ENCODE assay signal across 8 mouse cellular contexts in the genomic region with DNA sequence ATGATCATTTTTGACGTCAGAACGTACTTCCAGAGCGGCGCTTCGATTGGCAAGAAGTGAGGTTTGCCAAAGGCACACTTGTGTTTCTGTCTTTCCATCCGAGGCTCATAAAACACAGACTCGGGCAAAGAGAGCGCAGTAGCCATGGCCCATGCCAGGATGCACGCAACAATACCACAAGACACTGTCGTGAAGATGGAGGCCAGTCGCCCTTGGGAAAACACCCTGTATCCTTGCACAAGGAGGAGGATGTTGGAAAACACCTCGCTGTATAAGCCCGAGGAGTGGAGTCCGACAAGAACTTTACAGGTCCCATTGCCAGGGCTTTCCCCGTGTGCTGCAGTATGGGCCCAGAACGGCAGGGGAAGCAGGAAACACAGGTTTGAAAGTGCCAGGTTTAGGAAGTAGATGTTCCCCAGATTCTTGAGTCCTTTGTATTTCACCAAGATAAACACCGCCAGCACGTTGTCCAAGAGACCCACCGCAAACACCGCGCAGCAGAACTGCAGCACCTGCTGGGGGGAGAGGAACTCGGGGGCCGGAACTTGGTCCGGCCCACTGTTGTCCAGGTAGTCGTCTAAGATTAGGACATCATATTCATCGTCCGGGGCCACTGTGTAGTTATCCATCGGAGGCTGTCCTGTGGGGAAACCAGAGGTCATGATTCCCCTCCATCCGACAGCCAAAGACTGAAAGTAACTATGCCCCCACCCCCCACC. TPM values are rescaled to one million over a fixed set of nuclear protein-coding genes. Genes with fewer than 3 reads are reported as not detected.
A peak's percentile ranks its signal among the peaks of the same experiment; 100 is the strongest.
DNase-seq lines count a peak whose midpoint lies in the region; ATAC-seq lines count a peak whose summit lies in the region.

No protein-coding gene starts in this region.

- H3K4me3 ChIP-seq in forebrain, embryonic 13.5 days = no peak overlapping the region
- H3K4me3 ChIP-seq in neural tube, embryonic 14.5 days (ENCODE audit: low read depth, low read length) = peak overlapping the region; percentile 10; the same call in 1 of the 2 replicates

- H3K4me1 ChIP-seq in forebrain, embryonic 13.5 days = no peaks in the 10 kb centered on the region
- H3K4me1 ChIP-seq in neural tube, embryonic 14.5 days (ENCODE audit: control insufficient read depth, insufficient read depth, low read length) = no peaks in the 10 kb centered on the region

- H3K9ac ChIP-seq in forebrain, embryonic 13.5 days = no peak overlapping the region
- no peak overlapping the region for H3K9ac ChIP-seq in neural tube, embryonic 14.5 days (replicated peaks; ENCODE audit: low read depth, low read length)

- no peaks in the 10 kb centered on the region for H3K27me3 ChIP-seq in forebrain, embryonic 13.5 days
- no peaks in the 10 kb centered on the region for H3K27me3 ChIP-seq in neural tube, embryonic 14.5 days (ENCODE audit: control insufficient read depth, insufficient read depth, low read length)

- peak; percentile 19 to 24 for DNase-seq in B cell, adult 2 months
- peak; percentile 38 for DNase-seq in CD4-positive helper T cell, adult 2 months (ENCODE audit: low read depth, low spot score)
- peak; percentile 42 for DNase-seq in liver
- no peak for DNase-seq in gastrocnemius, adult 18-20 months (ENCODE audit: low spot score)
- no peak for DNase-seq in embryo, embryonic 9.5 days (ENCODE audit: extremely low spot score)
- no peak for DNase-seq in gastrocnemius, postnatal 4 days (ENCODE audit: low spot score in 2 of 2)

- H3K36me3 ChIP-seq in forebrain, embryonic 13.5 days (ENCODE audit: poor library complexity, severe bottlenecking) = no peaks in the 10 kb centered on the region
- no peaks in the 10 kb centered on the region for H3K36me3 ChIP-seq in neural tube, embryonic 14.5 days (ENCODE audit: control insufficient read depth, insufficient read depth, low read length)

- 0 out of 2 replicates have a peak overlapping the region, but pooled peaks have one; percentile 15 for H3K4me2 ChIP-seq in forebrain, embryonic 13.5 days
- H3K4me2 ChIP-seq in neural tube, embryonic 14.5 days (ENCODE audit: low read depth, low read length) = peak overlapping the region; percentile 26; the same call in 1 of the 2 replicates

- H3K27ac ChIP-seq in forebrain, embryonic 13.5 days = no peak overlapping the region
- H3K27ac ChIP-seq in neural tube, embryonic 14.5 days (ENCODE audit: low read depth, low read length) = no peak overlapping the region

- no peaks in the 10 kb centered on the region for H3K9me3 ChIP-seq in forebrain, embryonic 13.5 days (replicated peaks)
- H3K9me3 ChIP-seq in neural tube, embryonic 14.5 days (ENCODE audit: control insufficient read depth, low read length) = no peaks in the 10 kb centered on the region

- WGBS in forebrain, embryonic 13.5 days = 82% methylated on average over 29 of the region's 29 CpGs
- 85% methylated on average over 29 of the region's 29 CpGs for WGBS in neural tube, embryonic 14.5 days

- no peak for ATAC-seq in forebrain, embryonic 13.5 days
- no peak for ATAC-seq in neural tube, embryonic 14.5 days (ENCODE audit: low read depth)

RNA-seq across cellular contexts. Expression of gene Ccrl2, which starts 1.4 kb away (rescaled TPM):
- 0.65 and 0.81 TPM in 2 replicates for polyA plus RNA-seq in forebrain, embryonic 13.5 days (2015; fragmentation: Nextera tagmentation; extraction: Ambion mirVana)
- 0.35 and 1.1 TPM in 2 replicates for polyA plus RNA-seq in neural tube, embryonic 14.5 days (2014; fragmentation: Nextera tagmentation; extraction: Ambion mirVana)
- 1 to 10 TPM; 7.7 to 7.9 TPM for total RNA-seq in gastrocnemius, adult 18-20 months (2021)
- 1 to 10 TPM; 1.4 to 1.8 TPM for total RNA-seq in gastrocnemius, postnatal 4 days (2021)

RNA-seq across cellular contexts. Expression of gene Ltf, which starts 36.9 kb away (rescaled TPM):
- polyA plus RNA-seq in forebrain, embryonic 13.5 days (2015; fragmentation: Nextera tagmentation; extraction: Ambion mirVana) = 0.81 TPM in 1 of 2 replicates, not detected in the other
- polyA plus RNA-seq in neural tube, embryonic 14.5 days (2014; fragmentation: Nextera tagmentation; extraction: Ambion mirVana) = 0.29 and 0.75 TPM in 2 replicates
- total RNA-seq in gastrocnemius, adult 18-20 months (2021) = under 1 TPM in 1 of 2 experiments, not detected in 1; 0.07 TPM
- total RNA-seq in gastrocnemius, postnatal 4 days (2021) = 1 to 10 TPM; 1.2 to 3.6 TPM

Comparison
In these comparisons a context has a peak if more than half of its experiments do, and no peak if none do; other contexts are left out.
1. DNase-seq: peak in B cell, adult 2 months (2 of 2), CD4-positive helper T cell, adult 2 months (single experiment) and liver (single experiment); none in gastrocnemius, adult 18-20 months (single experiment), embryo, embryonic 9.5 days (single experiment) and gastrocnemius, postnatal 4 days (0 of 2).